Mouse (Mus musculus): ENCODE data around the gene Tmem232. TPM values are rescaled to one million over a fixed set of nuclear protein-coding genes. Genes with fewer than 3 reads are reported as not detected.

Tmem232 gene
- polyA plus RNA-seq (2015; fragmentation: Nextera tagmentation; extraction: Ambion mirVana): 0.49 and 0.57 TPM in 2 replicates

DNA sequence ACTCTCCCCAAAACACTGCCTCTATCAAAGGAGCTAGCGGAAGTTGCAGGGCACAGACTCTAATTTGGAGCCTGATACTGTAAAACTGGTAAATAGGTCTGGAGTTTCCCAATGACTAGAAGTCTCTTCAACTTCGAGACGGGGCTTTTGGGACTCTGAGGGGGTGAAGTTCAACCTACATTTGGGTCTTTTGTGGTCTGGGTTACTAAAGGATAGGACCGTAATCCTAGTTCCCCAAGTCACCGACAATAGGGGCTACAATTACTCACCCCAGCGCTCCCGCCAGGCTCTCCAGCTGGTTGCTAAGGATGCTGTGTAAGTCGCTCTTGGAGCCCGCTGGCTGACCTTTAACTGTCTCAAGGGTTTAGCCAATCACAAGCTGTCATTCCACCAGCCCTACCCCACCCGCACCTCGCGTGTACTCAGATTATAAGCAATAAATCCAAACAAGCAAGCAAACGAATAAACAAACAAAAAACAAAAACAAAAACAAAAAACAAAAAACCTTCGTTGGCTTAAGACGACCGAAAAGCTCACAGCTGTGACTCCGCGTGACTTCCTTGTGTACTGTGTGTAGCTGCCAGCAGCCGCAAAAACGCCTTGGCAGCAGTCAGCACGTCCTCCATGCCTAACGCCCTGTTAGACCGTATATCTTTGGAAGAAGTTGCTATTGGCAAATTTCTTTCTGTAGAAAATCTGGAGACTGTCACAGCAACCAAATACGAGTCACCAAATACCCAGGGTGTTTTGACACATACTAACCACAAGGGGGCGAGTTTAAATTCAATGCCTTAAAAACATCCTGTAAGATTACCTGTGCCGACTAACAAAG is at the start of gene Tmem232:
Gene Tmem232, minus strand, starts transcription at position 342 of the 832 bp plus-strand sequence.
- Histone ChIP-seq H3K27me3 (replicated peaks; ENCODE audit: control insufficient read depth, insufficient read depth, low read length) (no peaks in the 10 kb centered on the region), H3K9me3 (ENCODE audit: control insufficient read depth, low read length) (no peaks in the 10 kb centered on the region), H3K4me1 (replicated peaks; ENCODE audit: control insufficient read depth, insufficient read depth, low read length) (0 out of 2 replicates have a peak, but pooled peaks cover 3% of the 10 kb centered on the region), H3K36me3 (ENCODE audit: control insufficient read depth, insufficient read depth) (no peaks in the 10 kb centered on the region), H3K4me2 (ENCODE audit: low read length) (peak within 1 kb of the TSS; percentile 66), H3K27ac (ENCODE audit: low read length) (no peak within 1 kb of the TSS), H3K4me3 (replicated peaks; ENCODE audit: low read length) (peak within 1 kb of the TSS; percentile 36), H3K9ac (replicated peaks; ENCODE audit: low read depth, low read length) (0 out of 2 replicates have a peak within 1 kb of the TSS, but pooled peaks have one; percentile 25)
- WGBS: 14% methylated on average over 26 of the region's 26 CpGs
- ATAC-seq: peak; percentile 95

DNA sequence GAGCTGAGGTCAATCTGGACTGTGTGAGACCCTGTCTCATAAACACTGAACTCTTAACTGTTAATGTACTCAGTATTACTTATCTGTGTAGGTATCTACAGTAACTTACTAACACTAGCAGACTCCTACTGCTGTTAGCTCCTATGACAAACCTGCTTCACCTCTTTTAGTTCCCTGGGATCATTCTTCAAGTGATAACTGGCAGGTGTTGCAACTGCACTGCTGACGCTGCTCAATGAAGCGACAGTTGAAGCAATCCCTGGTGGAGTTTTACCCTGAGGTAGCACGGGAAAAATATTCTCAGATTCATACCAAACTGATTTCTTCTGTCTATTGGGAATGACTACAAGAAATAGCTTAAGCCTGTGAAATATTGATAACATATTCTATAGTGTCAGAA is 46.3 kb upstream of the Tmem232 start:
- no peak for ATAC-seq
- no peak overlapping the region for H3K4me2 ChIP-seq (ENCODE audit: low read length)
- WGBS: 90% methylated on average over 3 of the region's 3 CpGs
- H3K36me3 ChIP-seq (ENCODE audit: control insufficient read depth, insufficient read depth): no peaks in the 10 kb centered on the region
- no peaks in the 10 kb centered on the region for H3K27me3 ChIP-seq (replicated peaks; ENCODE audit: control insufficient read depth, insufficient read depth, low read length)
- H3K27ac ChIP-seq (ENCODE audit: low read length): no peak overlapping the region
- no peaks in the 10 kb centered on the region for H3K9me3 ChIP-seq (ENCODE audit: control insufficient read depth, low read length)
- no peak overlapping the region for H3K9ac ChIP-seq (replicated peaks; ENCODE audit: low read depth, low read length)
- no peaks in the 10 kb centered on the region for H3K4me1 ChIP-seq (replicated peaks; ENCODE audit: control insufficient read depth, insufficient read depth, low read length)
- H3K4me3 ChIP-seq (replicated peaks; ENCODE audit: low read length): no peak overlapping the region

DNA sequence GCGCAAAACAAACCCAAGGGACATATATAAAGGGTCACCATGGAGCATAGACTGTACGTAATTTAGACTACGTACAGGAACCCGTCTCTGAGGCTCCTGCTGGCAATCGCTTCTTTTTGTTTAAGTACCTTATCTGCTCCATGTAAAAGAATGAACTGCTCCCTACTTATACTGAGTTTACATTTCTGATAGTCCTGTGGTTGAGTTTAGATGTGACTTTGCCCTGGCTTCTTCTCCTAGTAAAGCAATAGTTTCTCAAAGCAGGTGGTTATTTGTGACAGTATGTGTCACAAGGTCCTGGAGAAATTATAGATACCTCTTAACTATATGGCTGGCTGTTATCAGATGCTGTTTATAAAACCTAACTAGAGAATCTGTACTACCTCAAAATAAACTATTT is 40.9 kb upstream of the Tmem232 start:
- Histone ChIP-seq H3K4me3 (replicated peaks; ENCODE audit: low read length) (no peak overlapping the region), H3K9ac (replicated peaks; ENCODE audit: low read depth, low read length) (no peak overlapping the region), H3K4me2 (ENCODE audit: low read length) (no peak overlapping the region), H3K27ac (ENCODE audit: low read length) (no peak overlapping the region), H3K4me1 (replicated peaks; ENCODE audit: control insufficient read depth, insufficient read depth, low read length) (no peaks in the 10 kb centered on the region), H3K27me3 (replicated peaks; ENCODE audit: control insufficient read depth, insufficient read depth, low read length) (no peaks in the 10 kb centered on the region), H3K36me3 (ENCODE audit: control insufficient read depth, insufficient read depth) (peaks cover 15% of the 10 kb centered on the region), H3K9me3 (ENCODE audit: control insufficient read depth, low read length) (no peaks in the 10 kb centered on the region)
- no peak for ATAC-seq
- WGBS: 94% methylated on average over 5 of the region's 5 CpGs

DNA sequence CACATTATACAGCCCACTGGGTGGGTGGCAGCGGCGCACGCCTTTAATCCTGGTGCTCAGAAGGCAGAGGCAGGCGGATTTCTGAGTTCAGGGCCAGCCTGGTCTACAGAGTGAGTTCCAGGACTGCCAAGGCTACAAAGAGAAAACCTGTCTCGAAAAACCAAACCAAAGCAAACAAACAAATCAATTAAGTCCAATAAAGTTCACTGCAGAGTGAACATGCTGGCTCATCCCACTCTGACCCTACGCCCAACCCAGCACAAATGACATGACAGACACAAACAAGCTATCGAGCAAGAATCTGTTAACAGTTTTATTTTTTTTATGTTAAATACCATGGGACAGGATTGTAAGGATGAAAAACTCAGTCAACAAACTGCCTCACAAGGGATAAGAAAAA is 39.2 kb upstream of the Tmem232 start:
- ATAC-seq: no peak
- Histone ChIP-seq H3K4me2 (ENCODE audit: low read length) (no peak overlapping the region), H3K36me3 (ENCODE audit: control insufficient read depth, insufficient read depth) (peaks cover 15% of the 10 kb centered on the region), H3K9me3 (ENCODE audit: control insufficient read depth, low read length) (no peaks in the 10 kb centered on the region), H3K27me3 (replicated peaks; ENCODE audit: control insufficient read depth, insufficient read depth, low read length) (no peaks in the 10 kb centered on the region), H3K27ac (ENCODE audit: low read length) (no peak overlapping the region), H3K4me1 (replicated peaks; ENCODE audit: control insufficient read depth, insufficient read depth, low read length) (no peaks in the 10 kb centered on the region), H3K4me3 (replicated peaks; ENCODE audit: low read length) (no peak overlapping the region), H3K9ac (replicated peaks; ENCODE audit: low read depth, low read length) (no peak overlapping the region)
- 95% methylated on average over 7 of the region's 7 CpGs for WGBS

DNA sequence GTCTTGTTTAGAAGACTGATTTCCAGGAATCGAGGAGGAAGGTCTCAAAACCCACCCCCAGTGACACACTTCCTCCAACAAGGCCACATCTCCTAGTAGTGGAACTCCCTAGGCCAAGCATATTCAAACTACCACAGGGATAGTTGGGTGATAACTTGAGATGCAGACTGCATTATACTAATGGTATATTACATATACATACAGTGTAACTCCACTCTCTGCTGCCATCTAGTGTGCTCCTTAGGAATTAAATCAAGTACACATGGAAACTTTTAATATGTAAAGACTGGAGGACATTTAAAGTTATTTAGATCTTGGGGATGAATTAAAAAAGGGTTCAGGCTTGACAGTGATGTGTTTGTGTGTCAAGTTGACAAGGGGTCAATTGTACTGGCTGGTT is 34.8 kb upstream of the Tmem232 start:
- no peak overlapping the region for H3K4me2 ChIP-seq (ENCODE audit: low read length)
- H3K9me3 ChIP-seq (ENCODE audit: control insufficient read depth, low read length): no peaks in the 10 kb centered on the region
- peaks cover 3% of the 10 kb centered on the region for H3K36me3 ChIP-seq (ENCODE audit: control insufficient read depth, insufficient read depth)
- no peak overlapping the region for H3K9ac ChIP-seq (replicated peaks; ENCODE audit: low read depth, low read length)
- no peaks in the 10 kb centered on the region for H3K4me1 ChIP-seq (replicated peaks; ENCODE audit: control insufficient read depth, insufficient read depth, low read length)
- H3K4me3 ChIP-seq (replicated peaks; ENCODE audit: low read length): no peak overlapping the region
- 83% methylated on average over 1 of the region's 1 CpGs for WGBS
- H3K27ac ChIP-seq (ENCODE audit: low read length): no peak overlapping the region
- ATAC-seq: peak; percentile 25; the same call in 1 of the 2 replicates
- H3K27me3 ChIP-seq (replicated peaks; ENCODE audit: control insufficient read depth, insufficient read depth, low read length): no peaks in the 10 kb centered on the region

DNA sequence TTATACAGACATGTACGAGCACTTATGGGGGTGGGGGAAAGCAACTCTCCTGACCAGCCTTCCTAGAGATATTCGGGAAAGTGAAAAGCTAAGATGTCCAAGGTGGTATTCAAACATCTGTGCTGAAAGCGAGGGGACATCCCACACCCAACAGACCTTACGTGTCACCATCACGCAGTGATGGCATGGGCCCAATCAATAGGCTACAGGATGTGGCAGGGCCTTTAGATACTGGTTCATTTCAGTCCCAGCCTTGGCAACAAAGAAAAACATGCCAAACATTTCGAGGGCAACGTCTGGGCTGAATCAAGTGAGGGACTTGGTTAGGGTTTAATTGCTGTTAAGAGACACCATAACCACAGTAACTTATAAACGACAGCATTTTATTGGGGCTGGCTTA is 34.3 kb upstream of the Tmem232 start:
- H3K27me3 ChIP-seq (replicated peaks; ENCODE audit: control insufficient read depth, insufficient read depth, low read length): no peaks in the 10 kb centered on the region
- ATAC-seq: peak; percentile 9; the same call in 1 of the 2 replicates

DNA sequence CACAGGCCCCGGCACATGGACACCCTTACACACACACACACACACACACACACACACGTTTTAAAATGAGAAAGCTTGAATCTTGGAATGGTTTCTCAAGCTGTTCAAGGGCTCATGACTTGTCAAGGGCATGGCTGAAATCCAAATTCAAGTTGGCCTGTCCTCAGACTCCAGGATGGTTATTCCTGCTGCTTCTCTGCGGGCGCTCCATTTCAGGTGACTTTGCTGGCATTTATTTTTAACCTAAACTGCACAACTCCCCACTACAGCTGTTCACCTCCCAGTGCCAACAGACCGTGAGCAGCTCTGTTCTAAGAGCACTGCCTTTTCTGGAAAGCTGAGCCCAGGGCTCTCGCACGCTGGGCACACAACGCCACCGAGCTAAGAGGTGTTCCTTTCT is 31.3 kb upstream of the Tmem232 start:
- Histone ChIP-seq H3K27me3 (replicated peaks; ENCODE audit: control insufficient read depth, insufficient read depth, low read length) (no peaks in the 10 kb centered on the region), H3K36me3 (ENCODE audit: control insufficient read depth, insufficient read depth) (no peaks in the 10 kb centered on the region), H3K9me3 (ENCODE audit: control insufficient read depth, low read length) (no peaks in the 10 kb centered on the region), H3K9ac (replicated peaks; ENCODE audit: low read depth, low read length) (no peak overlapping the region), H3K4me1 (replicated peaks; ENCODE audit: control insufficient read depth, insufficient read depth, low read length) (no peaks in the 10 kb centered on the region), H3K4me2 (ENCODE audit: low read length) (no peak overlapping the region), H3K27ac (ENCODE audit: low read length) (no peak overlapping the region), H3K4me3 (replicated peaks; ENCODE audit: low read length) (no peak overlapping the region)
- no peak for ATAC-seq
- WGBS: 75% methylated on average over 9 of the region's 9 CpGs

More for the DNA sequence above, 34.3 kb upstream of the Tmem232 start:
- H3K4me1 ChIP-seq (replicated peaks; ENCODE audit: control insufficient read depth, insufficient read depth, low read length): no peaks in the 10 kb centered on the region
- H3K4me3 ChIP-seq (replicated peaks; ENCODE audit: low read length): no peak overlapping the region
- H3K36me3 ChIP-seq (ENCODE audit: control insufficient read depth, insufficient read depth): no peaks in the 10 kb centered on the region
- H3K9ac ChIP-seq (replicated peaks; ENCODE audit: low read depth, low read length): no peak overlapping the region
- no peaks in the 10 kb centered on the region for H3K9me3 ChIP-seq (ENCODE audit: control insufficient read depth, low read length)
- 89% methylated on average over 8 of the region's 8 CpGs for WGBS
- no peak overlapping the region for H3K27ac ChIP-seq (ENCODE audit: low read length)
- no peak overlapping the region for H3K4me2 ChIP-seq (ENCODE audit: low read length)

DNA sequence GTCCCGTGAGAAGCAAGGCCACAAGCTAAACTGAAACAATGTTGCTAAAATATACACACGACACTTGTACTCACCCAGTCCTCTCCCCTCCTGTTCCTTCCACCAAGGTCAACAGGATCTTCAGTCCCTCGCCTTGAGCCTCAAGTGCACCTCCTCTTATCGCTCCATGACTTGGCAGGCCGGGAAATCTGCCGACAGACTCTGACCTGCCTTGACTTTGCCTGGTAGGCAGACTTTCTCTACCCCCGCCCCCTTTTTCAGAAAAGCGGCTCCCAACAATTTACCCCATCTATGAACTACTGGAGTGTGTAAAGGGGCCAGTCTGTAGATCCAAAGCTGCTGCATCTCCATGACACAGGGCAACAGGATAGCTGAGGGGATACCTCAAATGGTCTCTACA is 30.9 kb upstream of the Tmem232 start:
- H3K9me3 ChIP-seq (ENCODE audit: control insufficient read depth, low read length): no peaks in the 10 kb centered on the region
- ATAC-seq: no peak
- H3K4me3 ChIP-seq (replicated peaks; ENCODE audit: low read length): no peak overlapping the region
- no peak overlapping the region for H3K4me2 ChIP-seq (ENCODE audit: low read length)
- no peaks in the 10 kb centered on the region for H3K36me3 ChIP-seq (ENCODE audit: control insufficient read depth, insufficient read depth)
- no peak overlapping the region for H3K27ac ChIP-seq (ENCODE audit: low read length)
- 90% methylated on average over 8 of the region's 8 CpGs for WGBS
- no peak overlapping the region for H3K9ac ChIP-seq (replicated peaks; ENCODE audit: low read depth, low read length)
- no peaks in the 10 kb centered on the region for H3K27me3 ChIP-seq (replicated peaks; ENCODE audit: control insufficient read depth, insufficient read depth, low read length)
- H3K4me1 ChIP-seq (replicated peaks; ENCODE audit: control insufficient read depth, insufficient read depth, low read length): no peaks in the 10 kb centered on the region

DNA sequence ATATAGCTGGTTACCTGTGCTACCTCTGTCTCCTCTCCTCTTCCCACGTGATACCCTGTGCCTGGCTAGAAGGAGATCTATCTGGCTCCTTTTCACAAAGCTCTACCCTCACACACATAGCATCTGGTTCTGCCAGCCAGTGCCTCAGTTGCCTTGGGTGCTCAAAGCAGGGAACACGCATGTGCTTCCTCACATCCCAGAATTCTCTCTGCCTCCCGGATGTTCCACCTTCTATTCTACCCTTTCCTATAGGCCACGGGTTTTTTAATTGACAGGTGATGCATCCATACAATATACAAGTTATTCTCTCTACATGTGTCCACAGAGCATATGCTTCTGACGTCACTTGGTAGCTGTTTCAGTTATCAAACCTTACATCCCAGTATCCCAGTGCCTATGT is 23.6 kb upstream of the Tmem232 start:
- Histone ChIP-seq H3K4me2 (ENCODE audit: low read length) (no peak overlapping the region), H3K36me3 (ENCODE audit: control insufficient read depth, insufficient read depth) (no peaks in the 10 kb centered on the region), H3K9me3 (ENCODE audit: control insufficient read depth, low read length) (no peaks in the 10 kb centered on the region), H3K9ac (replicated peaks; ENCODE audit: low read depth, low read length) (no peak overlapping the region), H3K4me3 (replicated peaks; ENCODE audit: low read length) (no peak overlapping the region), H3K27ac (ENCODE audit: low read length) (no peak overlapping the region), H3K4me1 (replicated peaks; ENCODE audit: control insufficient read depth, insufficient read depth, low read length) (peaks cover 7% of the 10 kb centered on the region), H3K27me3 (replicated peaks; ENCODE audit: control insufficient read depth, insufficient read depth, low read length) (no peaks in the 10 kb centered on the region)
- ATAC-seq: no peak
- WGBS: 70% methylated on average over 5 of the region's 5 CpGs
